Mouse (Mus musculus): ENCODE measurements around the gene Cad.

Gene Cad

GRCm38 (mm10) chr5:31080059-31080794 is 25.6 kb downstream of the Cad start:
- Histone ChIP-seq H3K9me3 (ENCODE audit: low read length) (no peaks in the 10 kb centered on the region), H3K4me1 (replicated peaks; ENCODE audit: low read depth, low read length) (peaks cover 24% of the 10 kb centered on the region), H3K27me3 (ENCODE audit: insufficient read depth, low read length) (peaks cover 5% of the 10 kb centered on the region; the same call in 1 of the 2 replicates), H3K36me3 (ENCODE audit: insufficient read depth, low read length) (peaks cover 45% of the 10 kb centered on the region), H3K4me3 (replicated peaks; ENCODE audit: low read length) (no peak overlapping the region)
- no peak for TF ChIP-seq POU5F1 (IDR thresholded peaks at IDR 0.05; ENCODE audit: borderline replicate concordance, low read length)
- no peak for TF ChIP-seq CTCF (conservative IDR thresholded peaks at IDR 0.05; ENCODE audit: low read length)
- TF ChIP-seq NANOG (IDR thresholded peaks at IDR 0.05; ENCODE audit: borderline replicate concordance, low read length): no peak

- Histone ChIP-seq H3K4me1 (replicated peaks; ENCODE audit: low read depth, low read length) (peaks cover 19% of the 10 kb centered on the region), H3K36me3 (ENCODE audit: insufficient read depth, low read length) (peaks cover 40% of the 10 kb centered on the region), H3K4me3 (replicated peaks; ENCODE audit: low read length) (no peak overlapping the region), H3K9me3 (ENCODE audit: low read length) (no peaks in the 10 kb centered on the region), H3K27me3 (ENCODE audit: insufficient read depth, low read length) (peaks cover 7% of the 10 kb centered on the region)
- no peak for TF ChIP-seq NANOG (IDR thresholded peaks at IDR 0.05; ENCODE audit: borderline replicate concordance, low read length)
- no peak for TF ChIP-seq POU5F1 (IDR thresholded peaks at IDR 0.05; ENCODE audit: borderline replicate concordance, low read length)
- no peak for TF ChIP-seq CTCF (conservative IDR thresholded peaks at IDR 0.05; ENCODE audit: low read length)
Measured at GRCm38 (mm10) chr5:31080795-31081164, 26.2 kb downstream of the Cad start.

- Histone ChIP-seq H3K9me3 (ENCODE audit: low read length) (no peaks in the 10 kb centered on the region), H3K4me3 (replicated peaks; ENCODE audit: low read length) (no peak overlapping the region), H3K27me3 (ENCODE audit: insufficient read depth, low read length) (peaks cover 13% of the 10 kb centered on the region), H3K36me3 (ENCODE audit: insufficient read depth, low read length) (peaks cover 34% of the 10 kb centered on the region), H3K4me1 (replicated peaks; ENCODE audit: low read depth, low read length) (peaks cover 16% of the 10 kb centered on the region)
- TF ChIP-seq POU5F1 (IDR thresholded peaks at IDR 0.05; ENCODE audit: borderline replicate concordance, low read length) (no peak), CTCF (conservative IDR thresholded peaks at IDR 0.05; ENCODE audit: low read length) (peak; percentile 74), NANOG (IDR thresholded peaks at IDR 0.05; ENCODE audit: borderline replicate concordance, low read length) (no peak)
Measured at GRCm38 (mm10) chr5:31081386-31081785, 26.8 kb downstream of the Cad start.

DNA sequence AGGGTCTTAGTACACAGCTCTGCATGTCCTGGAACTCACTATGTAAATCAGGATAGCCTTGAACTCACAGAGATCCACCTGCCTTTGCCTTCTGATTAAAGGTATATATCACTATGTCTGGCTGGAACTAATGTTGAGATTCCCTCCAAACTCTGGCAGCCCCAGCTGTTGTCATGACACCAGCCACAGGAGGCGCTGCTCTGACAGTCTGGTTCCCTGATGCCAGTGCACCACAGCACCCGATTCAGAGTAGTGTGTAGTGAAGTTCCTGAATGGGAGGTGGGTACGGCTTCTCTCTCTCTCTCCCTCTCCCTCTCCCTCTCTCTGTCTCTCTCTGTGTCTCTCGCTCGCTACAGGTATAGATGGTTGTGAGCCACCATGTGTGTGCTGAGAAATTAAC is 27.8 kb downstream of the Cad start:
- no peaks in the 10 kb centered on the region for H3K9me3 ChIP-seq (ENCODE audit: low read length)
- TF ChIP-seq CTCF (conservative IDR thresholded peaks at IDR 0.05; ENCODE audit: low read length) (peak; percentile 21; the same call in 1 of the 2 replicates), POU5F1 (IDR thresholded peaks at IDR 0.05; ENCODE audit: borderline replicate concordance, low read length) (no peak)
- no peak overlapping the region for H3K4me3 ChIP-seq (replicated peaks; ENCODE audit: low read length)
- peaks cover 24% of the 10 kb centered on the region for H3K36me3 ChIP-seq (ENCODE audit: insufficient read depth, low read length)
- peaks cover 21% of the 10 kb centered on the region for H3K27me3 ChIP-seq (ENCODE audit: insufficient read depth, low read length)
- peaks cover 7% of the 10 kb centered on the region for H3K4me1 ChIP-seq (replicated peaks; ENCODE audit: low read depth, low read length)

- Histone ChIP-seq H3K36me3 (ENCODE audit: insufficient read depth, low read length) (peaks cover 17% of the 10 kb centered on the region), H3K4me3 (replicated peaks; ENCODE audit: low read length) (no peak overlapping the region), H3K9me3 (ENCODE audit: low read length) (no peaks in the 10 kb centered on the region), H3K4me1 (replicated peaks; ENCODE audit: low read depth, low read length) (peaks cover 9% of the 10 kb centered on the region), H3K27me3 (ENCODE audit: insufficient read depth, low read length) (peaks cover 26% of the 10 kb centered on the region)
- TF ChIP-seq CTCF (conservative IDR thresholded peaks at IDR 0.05; ENCODE audit: low read length) (no peak), POU5F1 (IDR thresholded peaks at IDR 0.05; ENCODE audit: borderline replicate concordance, low read length) (no peak), NANOG (IDR thresholded peaks at IDR 0.05; ENCODE audit: borderline replicate concordance, low read length) (no peak)
Measured at GRCm38 (mm10) chr5:31082935-31083625, 28.5 kb downstream of the Cad start.

- TF ChIP-seq NANOG (IDR thresholded peaks at IDR 0.05; ENCODE audit: borderline replicate concordance, low read length): no peak
- TF ChIP-seq POU5F1 (IDR thresholded peaks at IDR 0.05; ENCODE audit: borderline replicate concordance, low read length): no peak
- no peak for TF ChIP-seq CTCF (conservative IDR thresholded peaks at IDR 0.05; ENCODE audit: low read length)
- Histone ChIP-seq H3K36me3 (ENCODE audit: insufficient read depth, low read length) (peaks cover 8% of the 10 kb centered on the region), H3K9me3 (ENCODE audit: low read length) (no peaks in the 10 kb centered on the region), H3K4me3 (replicated peaks; ENCODE audit: low read length) (no peak overlapping the region), H3K4me1 (replicated peaks; ENCODE audit: low read depth, low read length) (peaks cover 15% of the 10 kb centered on the region), H3K27me3 (ENCODE audit: insufficient read depth, low read length) (peaks cover 34% of the 10 kb centered on the region)
Measured at GRCm38 (mm10) chr5:31083949-31084348, 29.4 kb downstream of the Cad start.

DNA sequence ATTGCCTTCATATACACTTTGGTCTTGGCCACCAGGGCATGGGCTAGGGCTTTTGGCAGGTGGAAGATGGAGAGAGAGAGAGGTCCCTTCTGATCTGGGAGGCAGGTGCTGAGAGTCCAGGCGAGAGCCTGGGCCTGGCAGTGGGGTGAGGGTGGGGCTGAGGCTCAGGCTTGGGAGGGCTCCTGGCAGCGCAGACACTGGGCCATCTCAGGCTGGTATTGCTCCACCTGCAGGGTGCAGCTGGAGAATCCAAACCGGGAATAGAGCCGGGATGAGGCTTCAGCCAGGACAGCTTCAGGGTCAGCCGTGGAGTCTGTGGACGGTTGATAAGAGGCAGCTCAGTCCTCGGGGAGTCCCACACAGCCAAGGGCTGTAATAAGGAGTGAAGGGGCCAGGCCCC is 32.0 kb downstream of the Cad start:
- TF ChIP-seq CTCF (conservative IDR thresholded peaks at IDR 0.05; ENCODE audit: low read length) (no peak), NANOG (IDR thresholded peaks at IDR 0.05; ENCODE audit: borderline replicate concordance, low read length) (no peak), POU5F1 (IDR thresholded peaks at IDR 0.05; ENCODE audit: borderline replicate concordance, low read length) (no peak)
- H3K27me3 ChIP-seq (ENCODE audit: insufficient read depth, low read length): peaks cover 61% of the 10 kb centered on the region
- no peaks in the 10 kb centered on the region for H3K36me3 ChIP-seq (ENCODE audit: insufficient read depth, low read length)
- no peaks in the 10 kb centered on the region for H3K9me3 ChIP-seq (ENCODE audit: low read length)
- H3K4me1 ChIP-seq (replicated peaks; ENCODE audit: low read depth, low read length): peaks cover 28% of the 10 kb centered on the region
- no peak overlapping the region for H3K4me3 ChIP-seq (replicated peaks; ENCODE audit: low read length)

DNA sequence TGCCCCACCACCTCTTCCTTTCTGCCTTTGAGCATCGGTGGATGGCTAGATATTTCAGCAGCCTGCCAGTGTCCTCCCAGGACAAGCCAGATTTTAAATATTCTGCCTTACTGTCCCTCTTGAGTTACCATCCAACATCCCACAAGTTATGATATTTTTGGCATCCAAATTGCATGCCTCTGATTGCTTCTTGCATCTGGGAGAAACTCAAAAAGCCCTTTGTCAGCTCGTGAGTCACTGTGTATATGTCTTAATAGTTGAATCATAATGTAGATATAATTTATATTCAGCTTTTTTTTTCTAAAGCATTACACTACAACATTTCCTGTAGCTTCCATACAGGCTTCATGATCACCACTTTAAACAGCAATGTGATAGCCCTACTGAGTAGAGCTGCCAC is 32.6 kb downstream of the Cad start:
- H3K36me3 ChIP-seq (ENCODE audit: insufficient read depth, low read length): no peaks in the 10 kb centered on the region
- H3K9me3 ChIP-seq (ENCODE audit: low read length): no peaks in the 10 kb centered on the region
- peaks cover 66% of the 10 kb centered on the region for H3K27me3 ChIP-seq (ENCODE audit: insufficient read depth, low read length)
- no peak for TF ChIP-seq NANOG (IDR thresholded peaks at IDR 0.05; ENCODE audit: borderline replicate concordance, low read length)
- no peak for TF ChIP-seq POU5F1 (IDR thresholded peaks at IDR 0.05; ENCODE audit: borderline replicate concordance, low read length)
- no peak for TF ChIP-seq CTCF (conservative IDR thresholded peaks at IDR 0.05; ENCODE audit: low read length)
- no peak overlapping the region for H3K4me3 ChIP-seq (replicated peaks; ENCODE audit: low read length)
- H3K4me1 ChIP-seq (replicated peaks; ENCODE audit: low read depth, low read length): peaks cover 32% of the 10 kb centered on the region

Measured in E14TG2a.4 (cell line).